Mouse (Mus musculus) thymus, postnatal 36 days (tissue): ENCODE measurements around the gene Cxcl17.
"Not testable (repeated sequence)": the region's sequence is repeated elsewhere in the genome, so short reads cannot be mapped to it uniquely, and the experiment has no call there.

Experiments used
- DNase-seq, 2 experiments: peaks; one replicate each; pipeline ENCODE4 v3.0.0; 2022; ENCODE audit warnings: mixed read lengths in 2 of 2

The Cxcl17 gene

GRCm38 (mm10) chr7:25412833-25413441 is at the start of gene Cxcl17:
Gene Cxcl17 (minus strand): TSS chr7:25412886.
- no peak for DNase-seq

- not testable (repeated sequence) for DNase-seq
These were observed 49.3 kb upstream of the Cxcl17 start for GRCm38 (mm10) chr7:25462033-25462337.

- DNase-seq, result not testable (repeated sequence)
These were observed 48.8 kb upstream of the Cxcl17 start for GRCm38 (mm10) chr7:25461336-25462032.

- no peak for DNase-seq
These were observed 39.4 kb upstream of the Cxcl17 start for GRCm38 (mm10) chr7:25452103-25452502.

- DNase-seq, result no peak
These were observed 37.5 kb upstream of the Cxcl17 start for GRCm38 (mm10) chr7:25449913-25450890.

GRCm38 (mm10) chr7:25440816-25441153 is 28.1 kb upstream of the Cxcl17 start:
- no peak for DNase-seq

- DNase-seq, result no peak
These were observed 27.5 kb upstream of the Cxcl17 start for GRCm38 (mm10) chr7:25439978-25440815.

- no peak for DNase-seq
These were observed 26.6 kb upstream of the Cxcl17 start for GRCm38 (mm10) chr7:25439124-25439822.

GRCm38 (mm10) chr7:25436704-25437103 is 24.0 kb upstream of the Cxcl17 start:
- no peak for DNase-seq

GRCm38 (mm10) chr7:25436226-25436625 is 23.5 kb upstream of the Cxcl17 start:
- no peak for DNase-seq

- no peak for DNase-seq
These were observed 22.8 kb upstream of the Cxcl17 start for GRCm38 (mm10) chr7:25435546-25435851.

- no peak for DNase-seq
These were observed 22.2 kb upstream of the Cxcl17 start for GRCm38 (mm10) chr7:25434654-25435545.

- no peak for DNase-seq
These were observed 21.3 kb upstream of the Cxcl17 start for GRCm38 (mm10) chr7:25433781-25434560.

- no peak for DNase-seq
These were observed 20.4 kb upstream of the Cxcl17 start for GRCm38 (mm10) chr7:25433007-25433541.

GRCm38 (mm10) chr7:25432381-25432780 is 19.7 kb upstream of the Cxcl17 start:
- DNase-seq, result no peak

GRCm38 (mm10) chr7:25429886-25430784 is 17.4 kb upstream of the Cxcl17 start:
- DNase-seq, result no peak

- DNase-seq, result no peak
These were observed 15.6 kb upstream of the Cxcl17 start for GRCm38 (mm10) chr7:25428321-25428720.

GRCm38 (mm10) chr7:25427144-25427543 is 14.5 kb upstream of the Cxcl17 start:
- DNase-seq, result no peak

- not testable (repeated sequence) for DNase-seq
These were observed 13.7 kb upstream of the Cxcl17 start for GRCm38 (mm10) chr7:25426380-25426779.
